Mouse (Mus musculus) frontal cortex, postnatal 25 days (tissue): ENCODE results near the gene Galnt14.
A peak's percentile ranks its signal among the peaks of the same experiment; 100 is the strongest.

ENCODE experiments used
- DNase-seq, 2 experiments: peaks; one replicate each; pipeline ENCODE4 v3.0.0; 2022; ENCODE audit warnings: low spot score in 2 of 2

Gene Galnt14

GRCm38 (mm10) chr17:73571961-73572360 is 138.3 kb downstream of the Galnt14 start:
- DNase-seq: no peak

GRCm38 (mm10) chr17:73568204-73568603 is 142.0 kb downstream of the Galnt14 start:
- no peak for DNase-seq

GRCm38 (mm10) chr17:73561149-73561548 is 149.1 kb downstream of the Galnt14 start:
- DNase-seq: no peak

DNA sequence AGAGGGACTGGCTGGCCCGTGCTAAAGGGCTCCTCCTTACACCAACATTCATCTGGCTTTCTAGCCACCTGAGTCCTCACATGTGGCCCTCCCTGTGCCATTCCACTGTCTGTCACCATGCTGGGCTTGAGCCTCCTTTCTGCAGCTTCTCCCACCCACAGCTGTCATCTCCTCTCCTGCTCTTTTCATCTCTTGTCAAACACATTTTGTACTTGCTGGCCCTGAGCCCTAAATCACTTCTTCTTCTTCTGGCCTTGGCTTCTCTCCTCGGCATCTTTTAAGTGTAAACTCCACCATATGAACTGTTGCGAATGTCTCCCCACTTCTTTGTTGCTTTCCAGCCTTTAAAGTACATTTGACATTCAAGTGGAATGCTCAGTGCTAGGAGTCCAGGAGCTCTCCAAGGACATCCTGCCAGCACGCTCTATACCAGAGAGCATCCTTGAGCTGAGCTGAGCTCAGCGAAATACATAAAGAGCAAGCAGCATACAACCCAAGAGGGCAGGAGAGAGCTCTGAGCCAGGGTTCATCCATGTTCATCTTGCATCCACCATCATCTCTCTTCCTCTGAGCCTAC is 150.0 kb downstream of the Galnt14 start:
- peak in 1 of 2 experiments; percentile 17 for DNase-seq

DNA sequence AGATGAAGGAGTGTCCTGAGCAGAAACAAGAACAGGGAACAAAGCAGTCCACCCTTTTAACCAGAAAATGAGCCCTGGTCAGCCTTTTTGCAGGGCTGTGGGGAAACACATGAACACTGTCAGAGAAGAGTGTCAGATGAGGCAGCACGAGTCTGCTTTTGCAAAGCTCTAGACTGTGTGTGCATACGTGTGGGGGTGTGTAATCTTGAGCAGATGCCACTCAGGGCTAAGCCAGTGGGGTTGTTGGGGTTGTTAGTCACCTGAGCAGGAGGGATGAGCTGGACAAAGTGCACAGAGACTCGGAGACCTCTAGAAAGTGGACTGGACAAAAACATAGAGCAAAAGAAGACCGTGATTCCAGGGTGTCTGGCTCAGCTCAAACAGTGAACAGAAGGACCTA is 150.8 kb downstream of the Galnt14 start:
- no peak for DNase-seq

DNA sequence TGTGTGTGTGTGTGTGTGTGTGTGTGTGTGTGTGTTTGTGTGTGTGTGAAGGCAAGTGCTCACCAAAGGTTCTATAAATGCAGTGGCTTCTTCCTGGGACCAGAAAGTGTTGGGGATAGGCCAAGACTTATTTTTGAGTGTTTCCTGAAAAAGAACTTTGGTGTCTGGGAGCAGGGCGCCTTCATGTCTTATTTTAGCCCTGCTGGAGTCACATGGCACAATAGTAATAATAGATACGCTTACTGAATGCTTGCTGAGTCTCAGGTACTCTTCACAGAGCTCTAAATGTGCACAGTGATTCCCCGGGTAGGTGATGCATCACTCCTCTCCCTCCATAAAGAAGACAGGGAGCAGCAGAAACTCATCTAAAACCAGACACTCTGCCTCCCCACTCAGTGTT is 153.2 kb downstream of the Galnt14 start:
- DNase-seq: no peak

- no peak for DNase-seq
These were observed 153.8 kb downstream of the Galnt14 start for GRCm38 (mm10) chr17:73556436-73556835.

DNA sequence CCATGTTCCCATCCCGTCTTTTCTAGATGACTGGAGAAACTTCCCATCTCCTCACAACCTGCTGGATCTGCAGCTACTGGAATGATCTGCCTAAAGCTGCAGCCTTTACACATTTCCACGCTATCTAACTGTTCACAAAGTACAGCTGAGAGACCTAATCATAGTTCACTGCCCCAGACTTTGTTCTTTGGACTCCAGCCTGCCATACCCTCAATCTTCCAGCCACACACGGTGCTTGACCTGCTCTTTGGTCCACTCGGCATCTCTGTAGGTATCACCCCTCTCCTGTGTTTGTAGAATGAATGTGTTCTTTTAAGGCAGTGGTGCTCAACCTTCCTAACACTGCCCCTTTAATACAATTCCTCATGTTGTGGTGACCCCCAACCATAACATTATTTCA is 155.6 kb downstream of the Galnt14 start:
- no peak for DNase-seq

DNA sequence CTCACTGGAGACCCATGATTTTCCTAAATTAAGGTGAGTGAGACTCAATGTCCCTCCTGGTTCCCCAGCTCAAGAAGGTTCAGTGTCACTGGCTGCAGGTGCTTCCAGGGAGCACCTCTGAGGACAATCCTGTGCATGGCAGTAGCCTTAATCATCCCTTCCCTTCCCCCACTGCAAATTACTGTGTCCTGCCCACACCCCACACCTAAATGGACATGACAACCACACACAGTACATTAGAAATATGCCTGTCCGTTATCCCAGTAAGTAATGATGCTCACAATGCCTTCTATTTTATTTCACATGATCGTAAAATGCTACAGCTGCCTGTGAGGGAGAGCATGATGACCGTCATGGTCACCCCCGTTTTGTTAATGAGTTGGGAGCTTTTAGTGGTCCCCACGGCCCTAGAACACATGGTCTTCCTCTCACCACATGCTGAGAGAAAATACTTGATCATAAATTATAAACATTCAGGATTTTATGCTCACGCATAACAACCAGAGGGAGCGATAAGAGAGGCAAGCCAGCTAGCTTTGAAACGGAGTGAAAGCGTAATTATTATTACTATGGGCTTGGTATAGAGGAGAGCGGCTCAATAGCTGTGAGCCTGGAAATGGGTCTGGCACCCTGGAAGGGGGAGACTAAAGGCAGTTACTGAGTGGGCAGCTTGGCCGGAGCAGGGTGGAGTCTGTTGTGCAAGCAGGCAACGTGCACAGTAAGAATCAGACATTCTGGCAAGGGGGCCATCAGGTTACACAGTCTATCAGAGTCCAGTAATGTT is 161.3 kb downstream of the Galnt14 start:
- DNase-seq: no peak

DNA sequence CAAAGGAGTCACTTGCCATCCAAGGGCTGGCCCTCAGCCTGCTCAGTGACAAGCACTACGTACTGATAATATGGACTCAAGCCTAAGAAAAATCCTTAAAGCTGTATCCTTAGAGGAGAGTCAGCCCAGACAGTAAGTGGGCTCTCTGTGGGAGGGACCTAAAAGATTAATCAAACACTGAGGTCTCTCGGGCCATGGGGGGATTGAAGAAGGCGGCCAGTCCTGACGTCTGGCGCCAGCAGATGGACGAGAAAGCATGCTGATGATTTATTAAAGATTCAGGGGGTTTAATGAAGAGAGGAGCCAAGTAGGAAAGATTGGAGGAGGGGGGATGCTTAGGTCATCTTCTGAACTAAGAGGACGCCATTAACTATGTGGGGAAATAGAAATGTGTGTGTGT is 162.1 kb downstream of the Galnt14 start:
- DNase-seq: no peak

DNA sequence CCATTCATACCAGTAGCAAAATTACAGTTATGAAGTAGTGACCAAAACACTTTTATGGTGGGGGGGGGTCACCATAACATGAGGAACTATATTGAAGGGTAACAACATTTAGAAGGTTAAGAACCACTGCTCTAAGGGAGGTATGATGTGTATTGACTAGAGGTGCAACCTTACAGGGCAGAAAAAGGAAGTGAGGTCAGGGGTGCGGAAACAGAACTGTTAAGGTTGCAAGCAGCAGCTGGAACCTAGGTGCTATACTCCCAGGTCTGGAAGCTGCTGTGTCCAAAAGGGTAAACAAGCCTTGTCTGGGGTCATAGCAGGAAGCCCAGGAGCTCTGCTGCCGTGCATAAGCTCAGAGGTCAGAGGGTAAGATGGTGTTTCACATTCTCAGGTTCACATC is 162.8 kb downstream of the Galnt14 start:
- no peak for DNase-seq

- DNase-seq: no peak
These were observed 168.3 kb downstream of the Galnt14 start for GRCm38 (mm10) chr17:73541911-73542310.

DNA sequence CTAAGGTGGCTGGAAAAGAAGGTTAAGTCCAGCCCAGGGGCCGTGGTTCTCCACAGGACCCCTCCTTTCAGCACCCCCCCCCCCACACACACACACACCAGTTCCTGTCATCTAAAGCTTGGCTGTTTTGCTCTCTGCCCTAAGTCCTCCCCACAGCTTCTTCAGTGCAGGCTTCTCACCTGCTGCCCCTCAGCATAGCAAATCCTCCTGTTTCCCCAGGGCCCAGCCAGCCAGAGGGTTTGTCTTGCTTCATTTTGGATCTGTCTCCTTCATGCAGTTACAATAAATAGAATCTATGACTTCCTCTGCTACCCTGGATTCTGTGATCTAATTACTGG is 169.1 kb downstream of the Galnt14 start:
- DNase-seq: no peak

GRCm38 (mm10) chr17:73540409-73541232 is 169.6 kb downstream of the Galnt14 start:
- no peak for DNase-seq

- DNase-seq: no peak
These were observed 178.4 kb downstream of the Galnt14 start for GRCm38 (mm10) chr17:73531896-73532295.

GRCm38 (mm10) chr17:73522169-73522568 is 188.1 kb downstream of the Galnt14 start:
- no peak for DNase-seq

DNA sequence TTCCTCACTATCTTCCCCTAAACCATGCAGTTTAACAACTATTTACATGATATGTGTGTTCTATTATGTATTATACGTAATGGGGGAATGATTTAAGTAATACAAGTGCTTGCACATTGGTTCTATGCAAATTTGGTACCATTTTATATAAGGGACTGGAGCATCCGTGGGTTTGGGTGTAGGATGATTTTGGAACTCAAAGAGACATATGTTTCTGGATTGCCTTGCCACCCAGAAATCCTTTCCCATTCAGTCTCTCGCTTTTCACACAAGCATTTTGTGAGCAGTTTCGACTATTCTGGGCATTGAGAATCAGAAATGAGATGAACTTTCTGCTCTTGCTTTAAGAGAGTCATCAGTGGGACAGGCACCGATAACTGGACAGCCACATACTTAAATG is 190.9 kb downstream of the Galnt14 start:
- DNase-seq: no peak

DNA sequence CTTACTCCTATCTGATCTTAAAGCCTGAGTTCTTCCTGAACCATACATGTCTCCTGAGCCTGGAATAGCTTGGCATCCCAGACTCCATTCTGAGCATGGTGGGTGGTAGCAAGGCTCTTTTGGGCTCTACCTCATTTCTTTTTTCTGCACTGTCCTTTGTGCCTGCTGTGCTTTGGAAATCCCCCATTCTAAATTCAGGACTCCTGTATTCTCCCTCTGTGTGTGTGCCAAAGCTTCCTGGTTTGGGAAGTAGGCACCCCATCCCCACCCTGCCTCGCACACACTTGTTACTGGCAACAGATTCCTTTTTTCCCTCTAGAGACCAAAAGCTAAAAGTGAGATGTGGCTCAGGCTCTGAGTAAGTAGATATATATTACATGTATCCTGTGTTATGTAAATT is 191.9 kb downstream of the Galnt14 start:
- DNase-seq: peak in 1 of 2 experiments; percentile 15

- no peak for DNase-seq
These were observed 194.7 kb downstream of the Galnt14 start for GRCm38 (mm10) chr17:73515506-73515905.

DNA sequence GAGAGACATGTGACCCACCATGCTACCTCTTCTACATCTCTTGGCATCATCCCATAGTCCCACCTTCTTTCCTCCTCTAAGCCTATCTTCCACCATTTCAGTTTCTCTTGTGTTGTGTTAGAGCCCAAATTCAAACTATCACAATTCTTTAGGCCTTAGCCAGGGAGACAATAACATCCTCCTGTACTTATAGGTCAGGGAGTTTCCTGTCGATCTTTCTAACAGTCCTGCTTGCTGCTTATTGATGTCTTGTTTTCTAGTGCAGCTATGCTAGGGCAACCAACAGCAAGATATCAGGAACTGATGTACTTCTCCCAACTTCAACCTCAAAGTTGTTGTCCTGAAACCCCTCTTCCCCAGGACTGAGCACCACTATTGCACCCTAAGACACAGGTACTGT is 195.4 kb downstream of the Galnt14 start:
- DNase-seq: no peak

DNA sequence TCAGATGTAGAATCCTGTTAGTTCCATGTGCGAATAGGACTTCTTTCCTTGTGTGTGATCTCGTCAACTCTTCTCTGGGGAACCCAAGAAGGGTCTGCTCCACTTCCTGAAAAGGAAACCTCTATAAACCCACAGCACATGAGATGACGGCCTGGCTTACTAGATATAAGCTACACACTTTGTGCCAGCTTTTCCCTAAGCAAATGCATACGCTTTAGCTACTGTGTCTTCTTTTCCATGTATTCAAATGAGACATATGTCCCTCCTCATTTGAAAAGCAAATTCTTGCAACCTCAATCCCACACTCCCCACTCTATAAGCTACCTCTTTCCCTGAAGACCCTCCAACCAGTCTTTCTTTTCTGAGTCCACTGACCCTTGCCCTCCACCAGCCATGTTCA is 196.0 kb downstream of the Galnt14 start:
- no peak for DNase-seq

DNA sequence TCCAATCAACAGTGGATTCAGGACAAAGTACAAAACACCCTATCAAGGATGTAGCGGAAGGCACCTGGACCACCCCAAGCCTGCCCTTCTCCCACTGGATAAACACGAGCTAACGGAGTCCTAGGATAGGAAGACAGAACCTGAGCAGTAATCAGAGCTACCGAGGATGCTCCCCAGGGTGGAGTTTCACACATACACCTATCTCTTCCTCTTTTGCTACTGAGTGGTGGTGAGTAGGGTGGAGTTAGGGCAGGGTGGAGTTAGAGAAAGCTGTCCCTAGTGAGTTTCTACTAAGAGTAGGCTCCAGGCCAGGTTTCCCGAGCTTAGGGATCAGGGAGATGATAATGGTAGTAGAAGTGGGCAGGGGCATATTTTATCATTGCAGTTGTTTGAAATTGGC is 197.4 kb downstream of the Galnt14 start:
- no peak for DNase-seq
